Mouse (Mus musculus): ENCODE measurements around the gene Prkcq. TPM values are rescaled to one million over a fixed set of nuclear protein-coding genes. Genes with fewer than 3 reads are reported as not detected.

Prkcq gene
- polyA plus RNA-seq, 1 experiment from 2014 or later: 5.6 TPM

- no peak overlapping the region for H3K4me2 ChIP-seq (ENCODE audit: low read length)
- TF ChIP-seq CTCF (IDR thresholded peaks at IDR 0.05; ENCODE audit: low read depth): no peak
- no peak overlapping the region for H3K9ac ChIP-seq (ENCODE audit: low read depth, low read length)
- DNase-seq (ENCODE audit: low spot score) (no peak), ATAC-seq (replicated peaks; ENCODE audit: low FRiP score, low read depth) (no peak)
- H3K27me3 ChIP-seq (ENCODE audit: insufficient read depth, low read length): no peaks in the 10 kb centered on the region
- H3K4me3 ChIP-seq (replicated peaks; ENCODE audit: low read depth, low read length): no peak overlapping the region
- no peak overlapping the region for H3K27ac ChIP-seq
- no peaks in the 10 kb centered on the region for H3K36me3 ChIP-seq (ENCODE audit: insufficient read depth, low read length)
- H3K9me3 ChIP-seq (replicated peaks; ENCODE audit: low read length): no peaks in the 10 kb centered on the region
- no peaks in the 10 kb centered on the region for H3K4me1 ChIP-seq (replicated peaks; ENCODE audit: insufficient read depth, low read length)
- 95% methylated on average over 11 of the region's 11 CpGs for WGBS
Measured at GRCm38 (mm10) chr2:11202841-11203240, 30.9 kb downstream of the Prkcq start.

- WGBS: 71% methylated on average over 5 of the region's 5 CpGs
- ATAC-seq (replicated peaks; ENCODE audit: low FRiP score, low read depth) (no peak), DNase-seq (ENCODE audit: low spot score) (no peak)
- Histone ChIP-seq H3K9me3 (replicated peaks; ENCODE audit: low read length) (no peaks in the 10 kb centered on the region), H3K27me3 (ENCODE audit: insufficient read depth, low read length) (no peaks in the 10 kb centered on the region), H3K27ac (no peak overlapping the region), H3K4me1 (replicated peaks; ENCODE audit: insufficient read depth, low read length) (no peaks in the 10 kb centered on the region), H3K4me3 (replicated peaks; ENCODE audit: low read depth, low read length) (no peak overlapping the region), H3K36me3 (ENCODE audit: insufficient read depth, low read length) (no peaks in the 10 kb centered on the region), H3K9ac (ENCODE audit: low read depth, low read length) (no peak overlapping the region), H3K4me2 (ENCODE audit: low read length) (no peak overlapping the region)
- no peak for TF ChIP-seq CTCF (IDR thresholded peaks at IDR 0.05; ENCODE audit: low read depth)
Measured at GRCm38 (mm10) chr2:11203261-11203660, 31.4 kb downstream of the Prkcq start.

GRCm38 (mm10) chr2:11204232-11204631, 32.3 kb downstream of the Prkcq start:
- no peak for TF ChIP-seq CTCF (IDR thresholded peaks at IDR 0.05; ENCODE audit: low read depth)
- no peaks in the 10 kb centered on the region for H3K36me3 ChIP-seq (ENCODE audit: insufficient read depth, low read length)
- H3K27me3 ChIP-seq (ENCODE audit: insufficient read depth, low read length): no peaks in the 10 kb centered on the region
- ATAC-seq (replicated peaks; ENCODE audit: low FRiP score, low read depth): no peak
- no peak overlapping the region for H3K4me2 ChIP-seq (ENCODE audit: low read length)
- H3K27ac ChIP-seq: no peak overlapping the region
- H3K4me3 ChIP-seq (replicated peaks; ENCODE audit: low read depth, low read length): no peak overlapping the region
- WGBS: 76% methylated on average over 5 of the region's 5 CpGs
- no peaks in the 10 kb centered on the region for H3K9me3 ChIP-seq (replicated peaks; ENCODE audit: low read length)
- no peaks in the 10 kb centered on the region for H3K4me1 ChIP-seq (replicated peaks; ENCODE audit: insufficient read depth, low read length)
- no peak for DNase-seq (ENCODE audit: low spot score)
- H3K9ac ChIP-seq (ENCODE audit: low read depth, low read length): no peak overlapping the region

GRCm38 (mm10) chr2:11204961-11205360, 33.1 kb downstream of the Prkcq start:
- Histone ChIP-seq H3K27me3 (ENCODE audit: insufficient read depth, low read length) (no peaks in the 10 kb centered on the region), H3K27ac (no peak overlapping the region), H3K4me3 (replicated peaks; ENCODE audit: low read depth, low read length) (no peak overlapping the region), H3K4me2 (ENCODE audit: low read length) (no peak overlapping the region), H3K9me3 (replicated peaks; ENCODE audit: low read length) (no peaks in the 10 kb centered on the region), H3K9ac (ENCODE audit: low read depth, low read length) (no peak overlapping the region), H3K36me3 (ENCODE audit: insufficient read depth, low read length) (no peaks in the 10 kb centered on the region), H3K4me1 (replicated peaks; ENCODE audit: insufficient read depth, low read length) (no peaks in the 10 kb centered on the region)
- WGBS: 84% methylated on average over 9 of the region's 9 CpGs
- ATAC-seq (replicated peaks; ENCODE audit: low FRiP score, low read depth) (no peak), DNase-seq (ENCODE audit: low spot score) (no peak)
- TF ChIP-seq CTCF (IDR thresholded peaks at IDR 0.05; ENCODE audit: low read depth): no peak

GRCm38 (mm10) chr2:11205720-11206119, 33.8 kb downstream of the Prkcq start:
- no peak for TF ChIP-seq CTCF (IDR thresholded peaks at IDR 0.05; ENCODE audit: low read depth)
- ATAC-seq (replicated peaks; ENCODE audit: low FRiP score, low read depth) (no peak), DNase-seq (ENCODE audit: low spot score) (no peak)
- Histone ChIP-seq H3K27me3 (ENCODE audit: insufficient read depth, low read length) (no peaks in the 10 kb centered on the region), H3K9ac (ENCODE audit: low read depth, low read length) (no peak overlapping the region), H3K4me3 (replicated peaks; ENCODE audit: low read depth, low read length) (no peak overlapping the region), H3K36me3 (ENCODE audit: insufficient read depth, low read length) (no peaks in the 10 kb centered on the region), H3K4me1 (replicated peaks; ENCODE audit: insufficient read depth, low read length) (no peaks in the 10 kb centered on the region), H3K4me2 (ENCODE audit: low read length) (no peak overlapping the region), H3K9me3 (replicated peaks; ENCODE audit: low read length) (no peaks in the 10 kb centered on the region), H3K27ac (no peak overlapping the region)
- WGBS: 93% methylated on average over 6 of the region's 6 CpGs

- no peak overlapping the region for H3K9ac ChIP-seq (ENCODE audit: low read depth, low read length)
- no peak overlapping the region for H3K4me2 ChIP-seq (ENCODE audit: low read length)
- no peaks in the 10 kb centered on the region for H3K9me3 ChIP-seq (replicated peaks; ENCODE audit: low read length)
- ATAC-seq (replicated peaks; ENCODE audit: low FRiP score, low read depth) (no peak), DNase-seq (ENCODE audit: low spot score) (no peak)
- no peaks in the 10 kb centered on the region for H3K36me3 ChIP-seq (ENCODE audit: insufficient read depth, low read length)
- H3K27me3 ChIP-seq (ENCODE audit: insufficient read depth, low read length): no peaks in the 10 kb centered on the region
- no peak for TF ChIP-seq CTCF (IDR thresholded peaks at IDR 0.05; ENCODE audit: low read depth)
- no peak overlapping the region for H3K4me3 ChIP-seq (replicated peaks; ENCODE audit: low read depth, low read length)
- H3K4me1 ChIP-seq (replicated peaks; ENCODE audit: insufficient read depth, low read length): no peaks in the 10 kb centered on the region
- H3K27ac ChIP-seq: no peak overlapping the region
- 72% methylated on average over 9 of the region's 9 CpGs for WGBS
Measured at GRCm38 (mm10) chr2:11208263-11208662, 36.4 kb downstream of the Prkcq start.

- Histone ChIP-seq H3K4me2 (ENCODE audit: low read length) (no peak overlapping the region), H3K9me3 (replicated peaks; ENCODE audit: low read length) (no peaks in the 10 kb centered on the region), H3K27ac (no peak overlapping the region), H3K36me3 (ENCODE audit: insufficient read depth, low read length) (no peaks in the 10 kb centered on the region), H3K27me3 (ENCODE audit: insufficient read depth, low read length) (no peaks in the 10 kb centered on the region), H3K9ac (ENCODE audit: low read depth, low read length) (no peak overlapping the region), H3K4me3 (replicated peaks; ENCODE audit: low read depth, low read length) (no peak overlapping the region), H3K4me1 (replicated peaks; ENCODE audit: insufficient read depth, low read length) (no peaks in the 10 kb centered on the region)
- 75% methylated on average over 6 of the region's 6 CpGs for WGBS
- no peak for DNase-seq (ENCODE audit: low spot score)
- no peak for ATAC-seq (replicated peaks; ENCODE audit: low FRiP score, low read depth)
- TF ChIP-seq CTCF (IDR thresholded peaks at IDR 0.05; ENCODE audit: low read depth): no peak
Measured at GRCm38 (mm10) chr2:11209335-11209734, 37.4 kb downstream of the Prkcq start.

Data from kidney, postnatal 0 days (tissue).